Mouse (Mus musculus): Measurements from ENCODE around the gene Nup88. TPM values are rescaled to one million over a fixed set of nuclear protein-coding genes. Genes with fewer than 3 reads are reported as not detected.

Nup88 gene
- polyA plus RNA-seq (2015; fragmentation: Nextera tagmentation; extraction: Ambion mirVana), result 153 and 162 TPM in 2 replicates

GRCm38 (mm10) chr11:70969821-70970559 is at the start of gene Nup88, which contains the start of gene Rpain:
Gene Nup88 (minus strand): TSS chr11:70969973.
Gene Rpain (plus strand): TSS chr11:70970213.
- Histone ChIP-seq H3K27me3 (no peaks in the 10 kb centered on the region), H3K4me3 (peak within 1 kb of the TSS; percentile 71), H3K4me2 (peak within 1 kb of the TSS; percentile 88), H3K27ac (peak within 1 kb of the TSS; percentile 91), H3K9me3 (replicated peaks) (no peaks in the 10 kb centered on the region), H3K4me1 (peaks cover 24% of the 10 kb centered on the region), H3K36me3 (ENCODE audit: poor library complexity, severe bottlenecking) (peaks cover 44% of the 10 kb centered on the region), H3K9ac (peak within 1 kb of the TSS; percentile 81)
- peak; percentile 99 for ATAC-seq
- WGBS, result under 1% methylated on average over 43 of the region's 43 CpGs

DNA sequence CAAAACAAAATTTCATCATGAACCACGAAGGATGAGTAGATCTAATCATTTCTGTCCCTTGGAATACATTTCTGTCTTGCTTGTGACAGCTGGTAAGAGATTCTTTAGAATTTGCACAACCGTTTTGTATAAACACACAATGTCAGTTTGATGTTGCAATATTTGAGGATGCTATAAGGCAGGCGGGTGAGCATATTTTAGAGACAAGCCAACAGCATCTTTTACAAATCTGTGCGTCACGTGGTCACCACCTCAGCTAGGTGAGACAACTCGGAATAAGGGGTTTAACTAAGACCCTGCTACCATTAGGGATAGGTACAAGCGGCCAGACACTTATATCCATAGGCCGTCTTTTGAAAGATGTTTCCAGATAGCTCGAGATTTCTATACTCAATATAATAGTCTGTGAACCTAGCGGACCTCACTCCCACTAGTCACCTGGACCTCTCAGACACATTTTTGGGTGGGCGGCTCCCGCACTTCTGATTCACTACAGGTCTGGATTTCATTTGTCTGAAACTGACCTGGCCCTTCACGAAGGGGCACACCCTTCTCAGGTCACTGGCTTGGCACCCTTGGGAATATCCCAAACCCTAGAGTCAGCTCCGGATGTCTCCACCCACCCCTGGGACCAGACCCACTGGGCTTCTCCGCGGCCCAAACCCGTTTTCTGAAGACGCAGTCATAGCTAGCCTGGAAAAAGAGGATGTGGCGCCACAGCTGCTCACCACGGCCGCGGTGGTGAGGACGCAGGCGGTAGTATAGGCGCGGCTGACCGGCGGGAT is 48.8 kb upstream of the Nup88 start:
- Histone ChIP-seq H3K36me3 (ENCODE audit: poor library complexity, severe bottlenecking) (peaks cover 24% of the 10 kb centered on the region), H3K9me3 (replicated peaks) (no peaks in the 10 kb centered on the region), H3K4me3 (peak overlapping the region; percentile 91), H3K27me3 (no peaks in the 10 kb centered on the region), H3K4me1 (peaks cover 54% of the 10 kb centered on the region), H3K4me2 (peak overlapping the region; percentile 81), H3K27ac (peak overlapping the region; percentile 68), H3K9ac (peak overlapping the region; percentile 91)
- 5% methylated on average over 28 of the region's 28 CpGs for WGBS
- ATAC-seq, result no peak

DNA sequence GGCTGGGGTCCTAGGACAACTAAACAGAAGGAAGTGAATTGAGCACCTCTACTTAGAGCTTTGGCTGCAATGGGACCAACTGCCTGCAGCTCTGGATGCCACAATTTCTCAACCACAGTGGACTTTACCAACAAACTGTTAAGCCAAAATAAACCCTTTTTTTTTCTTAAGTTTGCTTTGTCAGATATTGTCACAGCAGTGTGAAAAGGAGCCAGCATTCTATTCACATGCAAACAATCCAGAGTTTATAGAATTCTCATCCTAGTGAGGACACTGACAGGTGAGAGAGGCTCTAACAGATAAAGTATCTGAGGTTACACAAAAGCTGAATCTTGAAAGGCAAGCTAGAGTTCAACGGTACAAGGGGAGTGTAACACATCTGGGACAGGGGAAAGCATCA is 47.3 kb upstream of the Nup88 start:
- Histone ChIP-seq H3K27me3 (no peaks in the 10 kb centered on the region), H3K9ac (no peak overlapping the region), H3K4me1 (peaks cover 40% of the 10 kb centered on the region), H3K27ac (no peak overlapping the region), H3K36me3 (ENCODE audit: poor library complexity, severe bottlenecking) (peaks cover 23% of the 10 kb centered on the region), H3K4me2 (peak overlapping the region; percentile 4), H3K9me3 (replicated peaks) (no peaks in the 10 kb centered on the region), H3K4me3 (no peak overlapping the region)
- no peak for ATAC-seq
- 88% methylated on average over 1 of the region's 1 CpGs for WGBS

DNA sequence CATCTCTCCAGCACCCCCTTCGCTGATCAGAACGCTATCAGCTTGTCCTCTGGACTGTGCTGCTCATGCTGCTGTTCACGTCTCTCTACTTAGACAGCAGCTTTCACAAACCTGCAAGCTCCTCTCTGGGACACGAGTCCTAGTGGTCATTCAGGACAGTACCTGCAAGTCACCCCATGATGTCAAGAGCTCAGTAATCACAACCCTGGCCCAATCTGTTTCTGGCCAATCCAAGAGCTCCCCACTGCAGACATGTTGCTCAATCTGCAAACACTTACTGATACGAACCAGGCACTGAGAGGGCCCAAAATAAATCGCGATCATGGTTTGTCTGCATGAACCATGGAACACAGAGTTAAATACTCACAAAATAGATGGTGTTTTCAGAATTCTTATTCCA is 43.0 kb upstream of the Nup88 start:
- no peak for ATAC-seq
- Histone ChIP-seq H3K27ac (no peak overlapping the region), H3K9me3 (replicated peaks) (no peaks in the 10 kb centered on the region), H3K4me1 (peaks cover 15% of the 10 kb centered on the region), H3K36me3 (ENCODE audit: poor library complexity, severe bottlenecking) (peaks cover 52% of the 10 kb centered on the region), H3K4me2 (no peak overlapping the region), H3K9ac (no peak overlapping the region), H3K4me3 (no peak overlapping the region), H3K27me3 (no peaks in the 10 kb centered on the region)
- 97% methylated on average over 7 of the region's 7 CpGs for WGBS

DNA sequence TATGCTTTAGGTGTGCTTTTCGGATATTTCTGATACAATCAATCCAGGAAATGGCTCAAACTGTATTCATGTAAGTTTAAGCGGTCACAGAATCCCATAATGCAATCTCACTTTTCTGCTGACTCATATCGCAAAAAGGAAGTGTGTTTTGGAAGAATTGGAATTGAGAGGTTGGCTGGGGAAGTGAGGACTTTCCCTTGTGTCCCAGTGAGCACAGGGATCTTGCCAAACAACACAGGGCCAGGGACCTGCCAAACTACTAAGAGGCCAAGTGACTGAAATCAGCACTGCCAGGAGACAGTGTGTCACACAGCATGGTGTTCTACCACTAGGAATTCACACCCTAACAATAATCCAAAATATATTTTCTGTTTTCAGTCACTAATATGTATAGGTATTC is 38.5 kb upstream of the Nup88 start:
- ATAC-seq, result no peak
- H3K27ac ChIP-seq, result no peak overlapping the region
- peaks cover 7% of the 10 kb centered on the region for H3K4me1 ChIP-seq
- no peak overlapping the region for H3K4me2 ChIP-seq
- peaks cover 47% of the 10 kb centered on the region for H3K36me3 ChIP-seq (ENCODE audit: poor library complexity, severe bottlenecking)
- H3K4me3 ChIP-seq, result no peak overlapping the region
- H3K9ac ChIP-seq, result no peak overlapping the region
- H3K27me3 ChIP-seq, result no peaks in the 10 kb centered on the region
- WGBS, result 91% methylated on average over 3 of the region's 3 CpGs
- H3K9me3 ChIP-seq (replicated peaks), result no peaks in the 10 kb centered on the region

GRCm38 (mm10) chr11:71007831-71008230 is 38.1 kb upstream of the Nup88 start:
- Histone ChIP-seq H3K9ac (no peak overlapping the region), H3K27ac (no peak overlapping the region), H3K27me3 (no peaks in the 10 kb centered on the region), H3K4me1 (peaks cover 12% of the 10 kb centered on the region), H3K4me3 (no peak overlapping the region), H3K9me3 (replicated peaks) (no peaks in the 10 kb centered on the region), H3K4me2 (no peak overlapping the region), H3K36me3 (ENCODE audit: poor library complexity, severe bottlenecking) (peaks cover 46% of the 10 kb centered on the region)
- WGBS, result 90% methylated on average over 7 of the region's 7 CpGs
- ATAC-seq, result no peak

- Histone ChIP-seq H3K27ac (no peak overlapping the region), H3K4me2 (no peak overlapping the region), H3K9ac (no peak overlapping the region), H3K27me3 (no peaks in the 10 kb centered on the region), H3K9me3 (replicated peaks) (no peaks in the 10 kb centered on the region), H3K36me3 (ENCODE audit: poor library complexity, severe bottlenecking) (peaks cover 38% of the 10 kb centered on the region), H3K4me3 (no peak overlapping the region), H3K4me1 (peaks cover 17% of the 10 kb centered on the region)
- 94% methylated on average over 6 of the region's 6 CpGs for WGBS
- no peak for ATAC-seq
Observed at GRCm38 (mm10) chr11:71007026-71007425, 37.3 kb upstream of the Nup88 start.

GRCm38 (mm10) chr11:71005046-71005445 is 35.3 kb upstream of the Nup88 start:
- H3K9ac ChIP-seq, result no peak overlapping the region
- WGBS, result 57% methylated on average over 5 of the region's 5 CpGs
- no peak for ATAC-seq

DNA sequence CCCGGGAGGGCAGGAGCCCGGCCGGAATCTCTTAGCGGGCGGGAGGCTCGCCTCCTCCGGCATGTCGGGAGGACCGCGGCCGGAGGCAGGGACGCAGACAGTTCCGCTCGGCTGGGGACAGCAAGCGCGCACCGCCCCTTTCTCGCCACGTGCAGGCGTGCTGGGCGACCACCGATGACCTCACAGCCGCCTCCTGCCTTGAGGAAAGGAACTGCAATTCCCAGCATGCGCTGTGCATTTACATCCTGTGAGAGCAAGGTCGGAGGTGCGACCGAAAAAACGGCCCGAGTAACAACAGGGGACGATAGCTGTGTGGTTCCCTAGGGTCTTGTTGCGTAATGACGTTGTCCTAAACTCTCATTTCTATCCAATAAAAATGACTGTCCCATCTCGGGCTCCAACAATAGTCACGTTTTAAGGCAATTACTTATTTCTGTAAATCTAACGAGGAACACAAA is 34.6 kb upstream of the Nup88 start, which contains the start of gene Dhx33:
Gene Dhx33 (minus strand): TSS at position 122 of the 458 bp plus-strand sequence.
- H3K9ac ChIP-seq, result peak within 1 kb of the TSS; percentile 81
- under 1% methylated on average over 35 of the region's 35 CpGs for WGBS
- H3K36me3 ChIP-seq (ENCODE audit: poor library complexity, severe bottlenecking), result peaks cover 24% of the 10 kb centered on the region
- H3K4me2 ChIP-seq, result peak within 1 kb of the TSS; percentile 96
- peak within 1 kb of the TSS; percentile 93 for H3K4me3 ChIP-seq
- no peaks in the 10 kb centered on the region for H3K27me3 ChIP-seq
- peak; percentile 99 for ATAC-seq
- H3K9me3 ChIP-seq (replicated peaks), result no peaks in the 10 kb centered on the region
- H3K4me1 ChIP-seq, result peaks cover 17% of the 10 kb centered on the region
- H3K27ac ChIP-seq, result peak within 1 kb of the TSS; percentile 35; the same call in 1 of the 2 replicates

More at GRCm38 (mm10) chr11:71005046-71005445, 35.3 kb upstream of the Nup88 start:
- Histone ChIP-seq H3K4me1 (peaks cover 17% of the 10 kb centered on the region), H3K36me3 (ENCODE audit: poor library complexity, severe bottlenecking) (peaks cover 24% of the 10 kb centered on the region), H3K4me2 (peak overlapping the region; percentile 96), H3K9me3 (replicated peaks) (no peaks in the 10 kb centered on the region), H3K27ac (no peak overlapping the region), H3K27me3 (no peaks in the 10 kb centered on the region), H3K4me3 (peak overlapping the region; percentile 93)

DNA sequence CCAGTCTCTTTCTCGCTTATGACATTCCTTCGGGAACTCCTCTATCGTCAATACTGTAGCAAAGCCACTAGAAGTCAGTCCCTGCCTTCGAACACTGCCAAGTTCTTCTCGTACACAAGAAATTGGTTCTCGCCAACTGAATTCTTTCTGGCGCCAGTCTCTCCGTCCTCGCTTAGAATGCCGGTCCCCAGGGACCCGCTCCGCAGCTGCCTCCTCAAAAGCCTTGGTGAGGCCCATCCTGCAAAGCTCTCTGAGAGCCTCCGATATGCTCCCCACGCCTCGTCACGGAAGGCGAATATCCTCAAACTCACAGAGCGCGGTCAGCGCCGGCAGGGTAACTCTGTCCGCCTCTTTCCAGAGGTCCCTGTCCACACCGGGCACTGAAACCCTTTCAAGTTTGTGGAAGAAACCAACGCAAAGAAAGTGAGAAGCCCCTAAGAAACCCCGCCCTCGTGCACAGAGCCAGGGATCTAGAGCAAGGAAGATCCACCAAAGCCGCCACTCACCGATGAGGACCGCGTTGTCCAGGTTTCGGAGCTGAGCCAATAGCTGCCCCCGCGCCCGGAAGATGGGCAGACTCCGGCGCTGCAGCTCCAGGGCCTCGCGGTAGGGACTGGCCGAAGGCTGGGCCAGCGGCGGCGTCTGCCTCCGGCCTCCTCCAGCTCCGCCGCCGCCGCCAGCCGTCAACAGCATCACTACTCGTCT is 34.0 kb upstream of the Nup88 start:
- Histone ChIP-seq H3K36me3 (ENCODE audit: poor library complexity, severe bottlenecking) (peaks cover 24% of the 10 kb centered on the region), H3K4me3 (peak overlapping the region; percentile 93), H3K27me3 (no peaks in the 10 kb centered on the region), H3K4me2 (peak overlapping the region; percentile 96), H3K27ac (peak overlapping the region; percentile 35; the same call in 1 of the 2 replicates), H3K9me3 (replicated peaks) (no peaks in the 10 kb centered on the region), H3K4me1 (peaks cover 17% of the 10 kb centered on the region), H3K9ac (peak overlapping the region; percentile 81)
- under 1% methylated on average over 46 of the region's 49 CpGs for WGBS
- peak; percentile 76; the same call in 1 of the 2 replicates for ATAC-seq

- no peak overlapping the region for H3K4me3 ChIP-seq
- peaks cover 17% of the 10 kb centered on the region for H3K4me1 ChIP-seq
- no peaks in the 10 kb centered on the region for H3K27me3 ChIP-seq
- no peak for ATAC-seq
- WGBS, result 74% methylated on average over 4 of the region's 4 CpGs
- H3K9me3 ChIP-seq (replicated peaks), result no peaks in the 10 kb centered on the region
- no peak overlapping the region for H3K9ac ChIP-seq
- peaks cover 40% of the 10 kb centered on the region for H3K36me3 ChIP-seq (ENCODE audit: poor library complexity, severe bottlenecking)
- H3K27ac ChIP-seq, result no peak overlapping the region
- H3K4me2 ChIP-seq, result no peak overlapping the region
Observed at GRCm38 (mm10) chr11:71001167-71001566, 31.4 kb upstream of the Nup88 start.

Measured in forebrain, embryonic 13.5 days (tissue).